Mouse (Mus musculus): ENCODE data around the gene Tbx6. TPM values are rescaled to one million over a fixed set of nuclear protein-coding genes. Genes with fewer than 3 reads are reported as not detected.

Tbx6 gene
- polyA plus RNA-seq, 1 experiment from 2014 or later, result 0.17 TPM

GRCm38 (mm10) chr7:126803751-126804150 lies 22.5 kb downstream of the Tbx6 start:
- Histone ChIP-seq H3K4me3 (ENCODE audit: low read depth, low read length) (no peak overlapping the region), H3K4me2 (replicated peaks; ENCODE audit: low read depth) (no peak overlapping the region), H3K36me3 (ENCODE audit: control insufficient read depth, insufficient read depth) (no peaks in the 10 kb centered on the region; the same call in 1 of the 2 replicates), H3K4me1 (replicated peaks; ENCODE audit: control insufficient read depth, insufficient read depth, low read length) (0 out of 2 replicates have a peak, but pooled peaks cover 3% of the 10 kb centered on the region), H3K9me3 (ENCODE audit: control insufficient read depth) (no peaks in the 10 kb centered on the region), H3K9ac (ENCODE audit: low read depth, low read length) (no peak overlapping the region), H3K27ac (ENCODE audit: low read depth, low read length) (no peak overlapping the region), H3K27me3 (replicated peaks; ENCODE audit: control insufficient read depth, insufficient read depth, low read length) (no peaks in the 10 kb centered on the region)
- no peak for TF ChIP-seq CTCF (IDR thresholded peaks at IDR 0.05; ENCODE audit: low read depth)
- no peak for ATAC-seq

GRCm38 (mm10) chr7:126806956-126807355 lies 25.7 kb downstream of the Tbx6 start:
- TF ChIP-seq CTCF (IDR thresholded peaks at IDR 0.05; ENCODE audit: low read depth), result no peak
- Histone ChIP-seq H3K4me3 (ENCODE audit: low read depth, low read length) (no peak overlapping the region), H3K36me3 (ENCODE audit: control insufficient read depth, insufficient read depth) (no peaks in the 10 kb centered on the region), H3K4me2 (replicated peaks; ENCODE audit: low read depth) (no peak overlapping the region), H3K4me1 (replicated peaks; ENCODE audit: control insufficient read depth, insufficient read depth, low read length) (no peaks in the 10 kb centered on the region), H3K27ac (ENCODE audit: low read depth, low read length) (no peak overlapping the region), H3K9me3 (ENCODE audit: control insufficient read depth) (no peaks in the 10 kb centered on the region), H3K9ac (ENCODE audit: low read depth, low read length) (no peak overlapping the region), H3K27me3 (replicated peaks; ENCODE audit: control insufficient read depth, insufficient read depth, low read length) (no peaks in the 10 kb centered on the region)
- ATAC-seq, result peak; percentile 60
- 39% methylated on average over 6 of the region's 6 CpGs for WGBS

GRCm38 (mm10) chr7:126807405-126807804 lies 26.1 kb downstream of the Tbx6 start:
- H3K9me3 ChIP-seq (ENCODE audit: control insufficient read depth), result no peaks in the 10 kb centered on the region
- WGBS, result 49% methylated on average over 4 of the region's 4 CpGs
- H3K27ac ChIP-seq (ENCODE audit: low read depth, low read length), result no peak overlapping the region
- no peak for TF ChIP-seq CTCF (IDR thresholded peaks at IDR 0.05; ENCODE audit: low read depth)
- no peak for ATAC-seq
- peak overlapping the region; percentile 80; the same call in 1 of the 2 replicates for H3K4me2 ChIP-seq (replicated peaks; ENCODE audit: low read depth)
- no peak overlapping the region for H3K9ac ChIP-seq (ENCODE audit: low read depth, low read length)
- no peaks in the 10 kb centered on the region for H3K4me1 ChIP-seq (replicated peaks; ENCODE audit: control insufficient read depth, insufficient read depth, low read length)
- H3K36me3 ChIP-seq (ENCODE audit: control insufficient read depth, insufficient read depth), result no peaks in the 10 kb centered on the region
- H3K4me3 ChIP-seq (ENCODE audit: low read depth, low read length), result no peak overlapping the region
- no peaks in the 10 kb centered on the region for H3K27me3 ChIP-seq (replicated peaks; ENCODE audit: control insufficient read depth, insufficient read depth, low read length)

- Histone ChIP-seq H3K4me1 (replicated peaks; ENCODE audit: control insufficient read depth, insufficient read depth, low read length) (no peaks in the 10 kb centered on the region), H3K9me3 (ENCODE audit: control insufficient read depth) (no peaks in the 10 kb centered on the region), H3K4me2 (replicated peaks; ENCODE audit: low read depth) (peak overlapping the region; percentile 80), H3K9ac (ENCODE audit: low read depth, low read length) (peak overlapping the region; percentile 41), H3K27ac (ENCODE audit: low read depth, low read length) (no peak overlapping the region), H3K4me3 (ENCODE audit: low read depth, low read length) (peak overlapping the region; percentile 52), H3K27me3 (replicated peaks; ENCODE audit: control insufficient read depth, insufficient read depth, low read length) (no peaks in the 10 kb centered on the region), H3K36me3 (ENCODE audit: control insufficient read depth, insufficient read depth) (no peaks in the 10 kb centered on the region)
- under 1% methylated on average over 43 of the region's 43 CpGs for WGBS
- TF ChIP-seq CTCF (IDR thresholded peaks at IDR 0.05; ENCODE audit: low read depth), result peak; percentile 40
- peak; percentile 76 for ATAC-seq
Measured at GRCm38 (mm10) chr7:126808703-126809455, 27.6 kb downstream of the Tbx6 start.

- Histone ChIP-seq H3K27me3 (replicated peaks; ENCODE audit: control insufficient read depth, insufficient read depth, low read length) (no peaks in the 10 kb centered on the region), H3K9ac (ENCODE audit: low read depth, low read length) (no peak overlapping the region), H3K27ac (ENCODE audit: low read depth, low read length) (no peak overlapping the region), H3K4me2 (replicated peaks; ENCODE audit: low read depth) (peak overlapping the region; percentile 80), H3K4me3 (ENCODE audit: low read depth, low read length) (no peak overlapping the region), H3K36me3 (ENCODE audit: control insufficient read depth, insufficient read depth) (no peaks in the 10 kb centered on the region), H3K4me1 (replicated peaks; ENCODE audit: control insufficient read depth, insufficient read depth, low read length) (no peaks in the 10 kb centered on the region), H3K9me3 (ENCODE audit: control insufficient read depth) (no peaks in the 10 kb centered on the region)
- WGBS, result 56% methylated on average over 5 of the region's 5 CpGs
- ATAC-seq, result no peak
- no peak for TF ChIP-seq CTCF (IDR thresholded peaks at IDR 0.05; ENCODE audit: low read depth)
Measured at GRCm38 (mm10) chr7:126809723-126810369, 28.6 kb downstream of the Tbx6 start.

GRCm38 (mm10) chr7:126815726-126816222 lies 34.5 kb downstream of the Tbx6 start:
- WGBS, result 57% methylated on average over 8 of the region's 8 CpGs
- H3K4me2 ChIP-seq (replicated peaks; ENCODE audit: low read depth), result no peak overlapping the region
- no peak overlapping the region for H3K27ac ChIP-seq (ENCODE audit: low read depth, low read length)
- no peak overlapping the region for H3K9ac ChIP-seq (ENCODE audit: low read depth, low read length)
- TF ChIP-seq CTCF (IDR thresholded peaks at IDR 0.05; ENCODE audit: low read depth), result no peak
- no peaks in the 10 kb centered on the region for H3K4me1 ChIP-seq (replicated peaks; ENCODE audit: control insufficient read depth, insufficient read depth, low read length)
- no peak overlapping the region for H3K4me3 ChIP-seq (ENCODE audit: low read depth, low read length)
- no peaks in the 10 kb centered on the region for H3K27me3 ChIP-seq (replicated peaks; ENCODE audit: control insufficient read depth, insufficient read depth, low read length)
- H3K36me3 ChIP-seq (ENCODE audit: control insufficient read depth, insufficient read depth), result no peaks in the 10 kb centered on the region
- ATAC-seq, result no peak
- H3K9me3 ChIP-seq (ENCODE audit: control insufficient read depth), result no peaks in the 10 kb centered on the region
